In genomic region chr14:55014591-55014990, GRCm38 (mm10) we compare ENCODE assay signal across 9 mouse cellular contexts. TPM values are rescaled to one million over a fixed set of nuclear protein-coding genes. Genes with fewer than 3 reads are reported as not detected.
DNase-seq lines count a peak whose midpoint lies in the region; ATAC-seq lines count a peak whose summit lies in the region.
"Had no signal": no experiment of that assay in that cellular context is flagged by ENCODE, and none has a peak within 500 bp of the region (broad histone marks: within the 10 kb centered on the region; RNA-seq: fewer than 3 reads in every experiment).

No protein-coding gene starts in this region.

- no peak for DNase-seq in kidney, postnatal 4 days
- DNase-seq in limb, embryonic 11.5 days (ENCODE audit: low spot score), result no peak
- no peak for DNase-seq in thymus, postnatal 10 days (ENCODE audit: low spot score in 2 of 2)
- DNase-seq in testis, postnatal 14 days (ENCODE audit: low spot score), result no peak

- H3K27me3 ChIP-seq in kidney, embryonic 15.5 days, result no peaks in the 10 kb centered on the region
- no peaks in the 10 kb centered on the region for H3K27me3 ChIP-seq in forebrain, embryonic 13.5 days
- no peaks in the 10 kb centered on the region for H3K27me3 ChIP-seq in limb, embryonic 11.5 days (ENCODE audit: control insufficient read depth, insufficient read depth, low read length)
- no peaks in the 10 kb centered on the region for H3K27me3 ChIP-seq in neural tube, embryonic 13.5 days

- peaks cover 21% of the 10 kb centered on the region for H3K36me3 ChIP-seq in kidney, embryonic 15.5 days
- peaks cover 18% of the 10 kb centered on the region for H3K36me3 ChIP-seq in forebrain, embryonic 13.5 days (ENCODE audit: poor library complexity, severe bottlenecking)
- H3K36me3 ChIP-seq in limb, embryonic 11.5 days (ENCODE audit: control insufficient read depth, insufficient read depth, low read length), result no peaks in the 10 kb centered on the region
- H3K36me3 ChIP-seq in neural tube, embryonic 13.5 days, result peaks cover 19% of the 10 kb centered on the region

- H3K4me3 ChIP-seq in kidney, embryonic 15.5 days (replicated peaks), result peak overlapping the region; percentile 89
- peak overlapping the region; percentile 81 for H3K4me3 ChIP-seq in forebrain, embryonic 13.5 days
- H3K4me3 ChIP-seq in limb, embryonic 11.5 days (ENCODE audit: low read depth, low read length), result peak overlapping the region; percentile 80
- H3K4me3 ChIP-seq in neural tube, embryonic 13.5 days, result peak overlapping the region; percentile 85

- H3K27ac ChIP-seq in kidney, embryonic 15.5 days, result peak overlapping the region; percentile 96
- peak overlapping the region; percentile 92 for H3K27ac ChIP-seq in forebrain, embryonic 13.5 days
- peak overlapping the region; percentile 74 for H3K27ac ChIP-seq in limb, embryonic 11.5 days (replicated peaks; ENCODE audit: low read depth, low read length)
- peak overlapping the region; percentile 95 for H3K27ac ChIP-seq in neural tube, embryonic 13.5 days (replicated peaks)

- no peaks in the 10 kb centered on the region for H3K9me3 ChIP-seq in kidney, embryonic 15.5 days (replicated peaks)
- no peaks in the 10 kb centered on the region for H3K9me3 ChIP-seq in forebrain, embryonic 13.5 days (replicated peaks)
- no peaks in the 10 kb centered on the region for H3K9me3 ChIP-seq in limb, embryonic 11.5 days (ENCODE audit: control insufficient read depth, low read length)
- H3K9me3 ChIP-seq in neural tube, embryonic 13.5 days, result no peaks in the 10 kb centered on the region

- peak overlapping the region; percentile 84 for H3K4me2 ChIP-seq in kidney, embryonic 15.5 days
- peak overlapping the region; percentile 67 for H3K4me2 ChIP-seq in forebrain, embryonic 13.5 days
- H3K4me2 ChIP-seq in limb, embryonic 11.5 days (ENCODE audit: low read depth, severe bottlenecking), result peak overlapping the region; percentile 64
- peak overlapping the region; percentile 61 for H3K4me2 ChIP-seq in neural tube, embryonic 13.5 days

- ATAC-seq in kidney, embryonic 15.5 days (replicated peaks; ENCODE audit: low FRiP score), result peak; percentile 22
- ATAC-seq in activated CD4-positive, CD25-positive, alpha-beta regulatory T cell, adult 4 months, result peak; percentile 3
- peak; percentile 64 for ATAC-seq in forebrain, embryonic 13.5 days
- peak; percentile 45 for ATAC-seq in limb, embryonic 11.5 days (ENCODE audit: insufficient number of reproducible peaks, low FRiP score, low TSS enrichment, low read depth)
- peak; percentile 74 for ATAC-seq in neural tube, embryonic 13.5 days (ENCODE audit: low read depth)

- WGBS in kidney, embryonic 15.5 days, result under 1% methylated on average over 27 of the region's 27 CpGs
- WGBS in forebrain, embryonic 13.5 days, result 0% methylated on average over 27 of the region's 27 CpGs
- under 1% methylated on average over 27 of the region's 27 CpGs for WGBS in limb, embryonic 11.5 days
- WGBS in neural tube, embryonic 13.5 days, result under 1% methylated on average over 27 of the region's 27 CpGs

- H3K4me1 ChIP-seq in kidney, embryonic 15.5 days, result peaks cover 3% of the 10 kb centered on the region; the same call in 1 of the 2 replicates
- peaks cover 11% of the 10 kb centered on the region for H3K4me1 ChIP-seq in forebrain, embryonic 13.5 days
- H3K4me1 ChIP-seq in limb, embryonic 11.5 days (ENCODE audit: control insufficient read depth, insufficient read depth, low read length), result no peaks in the 10 kb centered on the region
- H3K4me1 ChIP-seq in neural tube, embryonic 13.5 days (replicated peaks), result peaks cover 17% of the 10 kb centered on the region

- H3K9ac ChIP-seq in kidney, embryonic 15.5 days, result peak overlapping the region; percentile 66
- peak overlapping the region; percentile 76 for H3K9ac ChIP-seq in forebrain, embryonic 13.5 days
- H3K9ac ChIP-seq in limb, embryonic 11.5 days (ENCODE audit: low read length), result peak overlapping the region; percentile 81
- peak overlapping the region; percentile 75 for H3K9ac ChIP-seq in neural tube, embryonic 13.5 days

RNA-seq across cellular contexts. Expression of gene Ngdn, which starts 0.7 kb away (rescaled TPM):
- polyA plus RNA-seq in kidney, embryonic 15.5 days (2015; fragmentation: Nextera tagmentation; extraction: Ambion mirVana), result 79.5 and 85.4 TPM in 2 replicates
- 100 to 1,000 TPM; 158 to 174 TPM for polyA plus RNA-seq in activated CD4-positive, CD25-positive, alpha-beta regulatory T cell, adult 4 months (2017; shearing (Covaris generic))
- 81.2 and 86.4 TPM in 2 replicates for polyA plus RNA-seq in forebrain, embryonic 13.5 days (2015; fragmentation: Nextera tagmentation; extraction: Ambion mirVana)
- 99.5 and 100 TPM in 2 replicates for polyA plus RNA-seq in limb, embryonic 11.5 days (2014; fragmentation: Nextera tagmentation; extraction: Ambion mirVana)
- polyA plus RNA-seq in neural tube, embryonic 13.5 days (2015; fragmentation: Nextera tagmentation; extraction: Ambion mirVana), result 56.4 and 61.9 TPM in 2 replicates

RNA-seq across cellular contexts. Expression of gene Myh7, which starts 20.2 kb away (rescaled TPM):
- polyA plus RNA-seq in kidney, embryonic 15.5 days (2015; fragmentation: Nextera tagmentation; extraction: Ambion mirVana), result 4.4 and 6.3 TPM in 2 replicates
- polyA plus RNA-seq in activated CD4-positive, CD25-positive, alpha-beta regulatory T cell, adult 4 months (2017; shearing (Covaris generic)), result not detected
- 2.5 and 7.0 TPM in 2 replicates for polyA plus RNA-seq in forebrain, embryonic 13.5 days (2015; fragmentation: Nextera tagmentation; extraction: Ambion mirVana)
- 0.92 and 1.5 TPM in 2 replicates for polyA plus RNA-seq in limb, embryonic 11.5 days (2014; fragmentation: Nextera tagmentation; extraction: Ambion mirVana)
- 7.6 and 10.3 TPM in 2 replicates for polyA plus RNA-seq in neural tube, embryonic 13.5 days (2015; fragmentation: Nextera tagmentation; extraction: Ambion mirVana)

RNA-seq across cellular contexts. Expression of gene Gm17428, which starts 37.9 kb away (rescaled TPM):
- not detected in 2 replicates for polyA plus RNA-seq in kidney, embryonic 15.5 days (2015; fragmentation: Nextera tagmentation; extraction: Ambion mirVana)
- not detected for polyA plus RNA-seq in activated CD4-positive, CD25-positive, alpha-beta regulatory T cell, adult 4 months (2017; shearing (Covaris generic))
- not detected in 2 replicates for polyA plus RNA-seq in forebrain, embryonic 13.5 days (2015; fragmentation: Nextera tagmentation; extraction: Ambion mirVana)
- polyA plus RNA-seq in limb, embryonic 11.5 days (2014; fragmentation: Nextera tagmentation; extraction: Ambion mirVana), result not detected in 2 replicates
- polyA plus RNA-seq in neural tube, embryonic 13.5 days (2015; fragmentation: Nextera tagmentation; extraction: Ambion mirVana), result not detected in 2 replicates
- polyA plus RNA-seq: brain, embryonic 14.5 days had no signal

RNA-seq across cellular contexts. Expression of gene Myh6, which starts 47.9 kb away (rescaled TPM):
- polyA plus RNA-seq in kidney, embryonic 15.5 days (2015; fragmentation: Nextera tagmentation; extraction: Ambion mirVana), result 1.6 TPM in 2 replicates
- polyA plus RNA-seq in activated CD4-positive, CD25-positive, alpha-beta regulatory T cell, adult 4 months (2017; shearing (Covaris generic)), result not detected
- polyA plus RNA-seq in forebrain, embryonic 13.5 days (2015; fragmentation: Nextera tagmentation; extraction: Ambion mirVana), result 0.32 and 0.91 TPM in 2 replicates
- 0.77 and 1.7 TPM in 2 replicates for polyA plus RNA-seq in limb, embryonic 11.5 days (2014; fragmentation: Nextera tagmentation; extraction: Ambion mirVana)
- polyA plus RNA-seq in neural tube, embryonic 13.5 days (2015; fragmentation: Nextera tagmentation; extraction: Ambion mirVana), result 1.6 and 2.3 TPM in 2 replicates

Comparison
In these comparisons a context has a peak if more than half of its experiments do, and no peak if none do; other contexts are left out.
1. ATAC-seq: peak in every context shown above with its lines; median percentile 74 in neural tube, embryonic 13.5 days; 64 in forebrain, embryonic 13.5 days; 45 in limb, embryonic 11.5 days; 22 in kidney, embryonic 15.5 days; 3 in activated CD4-positive, CD25-positive, alpha-beta regulatory T cell, adult 4 months.